9 mouse cellular contexts compared by ENCODE assay signal in the genomic region with DNA sequence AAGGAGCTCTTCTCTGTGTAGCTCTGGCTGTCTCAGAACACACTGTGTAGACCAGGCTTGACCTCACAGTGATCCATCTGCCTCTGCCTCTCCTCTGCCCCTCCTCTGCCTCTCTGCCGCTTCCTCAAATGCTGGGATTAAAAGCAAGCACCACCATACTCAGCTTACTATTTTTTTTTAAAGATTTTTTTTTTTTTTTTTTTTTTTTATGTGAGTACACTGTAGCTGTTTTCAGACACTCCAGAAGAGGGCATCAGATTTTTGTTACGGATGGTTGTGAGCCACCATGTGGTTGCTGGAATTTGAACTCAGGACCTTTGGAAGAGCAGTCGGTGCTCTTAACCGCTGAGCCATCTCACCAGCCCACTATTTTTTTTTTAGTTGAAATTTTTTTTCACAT. TPM values are rescaled to one million over a fixed set of nuclear protein-coding genes. Genes with fewer than 3 reads are reported as not detected.
A peak's percentile ranks its signal among the peaks of the same experiment; 100 is the strongest.
DNase-seq lines count a peak whose midpoint lies in the region; ATAC-seq and TF ChIP-seq lines count a peak whose summit lies in the region.
"Not testable (repeated sequence)": the region's sequence is repeated elsewhere in the genome, so short reads cannot be mapped to it uniquely, and the experiment has no call there.
"Had no signal": no experiment of that assay in that cellular context is flagged by ENCODE, and none has a peak within 500 bp of the region (broad histone marks: within the 10 kb centered on the region; RNA-seq: fewer than 3 reads in every experiment).

No protein-coding gene starts in this region.

- intact Hi-C loops in left cerebral cortex, adult 2 months (cut with DNase I), result loop anchor here (5.0 kb wide), 1 partner anchor 127 kb away; no protein-coding TSS in a partner anchor

- H3K4me3 ChIP-seq in CH12.LX (replicated peaks in 1 of 3; ENCODE audit: low read depth in 2 of 3, low read length in 2 of 3, poor library complexity in 1 of 3); MEL (ENCODE audit: control insufficient read depth in 1 of 2, insufficient read depth in 1 of 2, low read depth in 2 of 2, low read length in 2 of 2); left cerebral cortex, adult 2 months: not testable (repeated sequence)

- not testable (repeated sequence) for TF ChIP-seq RAD21 in CH12.LX (IDR thresholded peaks at IDR 0.05; ENCODE audit: low read depth, low read length); MEL (IDR thresholded peaks at IDR 0.05; ENCODE audit: low read depth, low read length)

- H3K9ac ChIP-seq in CH12.LX (ENCODE audit: insufficient read depth, low read depth); MEL (ENCODE audit: control insufficient read depth, low read depth, low read length, poor library complexity, severe bottlenecking): not testable (repeated sequence)

- peaks cover 0 to 22% of the 10 kb centered on the region in 2 experiments for H3K36me3 ChIP-seq in CH12.LX (replicated peaks in 1 of 2; ENCODE audit: control insufficient read depth in 1 of 2, insufficient read depth in 1 of 2, low read length in 1 of 2)
- H3K36me3 ChIP-seq in MEL (ENCODE audit: control insufficient read depth in 1 of 2, insufficient read depth in 2 of 2, low read length in 2 of 2), result peaks cover 0 to 12% of the 10 kb centered on the region in 2 experiments; a peak in 2 of 4 replicates

- peaks cover 11 to 48% of the 10 kb centered on the region in 2 experiments for H3K4me1 ChIP-seq in CH12.LX (ENCODE audit: control insufficient read depth in 1 of 2, insufficient read depth in 2 of 2)
- H3K4me1 ChIP-seq in MEL (ENCODE audit: control insufficient read depth in 1 of 2, insufficient read depth in 2 of 2, low read length in 2 of 2), result peaks cover 5 to 10% of the 10 kb centered on the region in 2 experiments

- not testable (repeated sequence) for TF ChIP-seq EP300 in CH12.LX (IDR thresholded peaks at IDR 0.05; ENCODE audit: low read length); MEL (IDR thresholded peaks at IDR 0.05; ENCODE audit: low read depth in 1 of 2, low read length in 2 of 2)

- H3K27ac ChIP-seq in CH12.LX (ENCODE audit: insufficient read depth, low read depth); MEL (ENCODE audit: control insufficient read depth, low read depth, low read length); left cerebral cortex, adult 2 months: not testable (repeated sequence)

- peak; percentile 28 for ATAC-seq in granulocyte monocyte progenitor cell, adult 5-6 weeks (replicated peaks; ENCODE audit: poor library complexity, severe bottlenecking)
- ATAC-seq in megakaryocyte progenitor cell, adult 5-6 weeks (replicated peaks; ENCODE audit: poor library complexity), result 0 out of 2 replicates have a peak, but pooled peaks have one; percentile 26

- H3K27me3 ChIP-seq in CH12.LX (replicated peaks); MEL (ENCODE audit: control insufficient read depth in 1 of 2, insufficient read depth in 2 of 2, low read length in 2 of 2): not testable (repeated sequence)

- TF ChIP-seq CTCF in CH12.LX (conservative IDR thresholded peaks at IDR 0.05 in 1 of 2, IDR thresholded peaks at IDR 0.05 in 1 of 2; ENCODE audit: low read depth in 2 of 2, low read length in 2 of 2); MEL (IDR thresholded peaks at IDR 0.05 in 2 of 3, conservative IDR thresholded peaks at IDR 0.05 in 1 of 3; ENCODE audit: control insufficient read depth in 1 of 3, insufficient read depth in 1 of 3, low read depth in 2 of 3, low read length in 3 of 3, poor library complexity in 1 of 3, severe bottlenecking in 1 of 3): not testable (repeated sequence)
- peak; percentile 19 for TF ChIP-seq CTCF in left cerebral cortex, adult 2 months (IDR thresholded peaks at IDR 0.05)

- not testable (repeated sequence) for H3K9me3 ChIP-seq in CH12.LX (replicated peaks; ENCODE audit: low read length); MEL (replicated peaks; ENCODE audit: insufficient read depth, low read length)

- in situ Hi-C loops in CH12.LX (cut with MboI; ENCODE audit: low pct_ligation_motif_present, low pct_unique_long_range_greater_than_20kb, low sequenced_read_pairs), result not testable (repeated sequence)

- not testable (repeated sequence) for H3K79me2 ChIP-seq in CH12.LX (replicated peaks; ENCODE audit: control insufficient read depth, extremely low read depth, insufficient read depth, poor library complexity, severe bottlenecking); MEL (ENCODE audit: control insufficient read depth, insufficient read depth, low read length, poor library complexity)

- dilution Hi-C loops in CH12.LX (cut with MboI; ENCODE audit: extremely low pct_ligation_motif_present, extremely low pct_unique_long_range_greater_than_20kb, low sequenced_read_pairs), result not testable (repeated sequence)

- DNase-seq in CH12.LX (ENCODE audit: extremely low read depth); MEL (ENCODE audit: low read depth, low spot score); left cerebral cortex, adult 2 months (ENCODE audit: extremely low spot score in 1 of 2, low spot score in 2 of 2): not testable (repeated sequence)

- not testable (repeated sequence) for H3K4me2 ChIP-seq in CH12.LX (ENCODE audit: insufficient read depth, low read depth, poor library complexity, severe bottlenecking)

- TF ChIP-seq POLR2A in CH12.LX (IDR thresholded peaks at IDR 0.05; ENCODE audit: low read depth, low read length); MEL (IDR thresholded peaks at IDR 0.05; ENCODE audit: control insufficient read depth in 1 of 2, insufficient read depth in 1 of 2, low read depth in 1 of 2, low read length in 2 of 2, poor library complexity in 1 of 2): not testable (repeated sequence)

TF ChIP-seq in CH12.LX, 34 proteins besides CTCF, POLR2A, EP300 and RAD21:
- TF ChIP-seq ZNF384 (IDR thresholded peaks at IDR 0.05; ENCODE audit: low read depth, low read length), result peak; percentile 60; the same call in 1 of the 2 replicates

TF ChIP-seq in MEL, 35 proteins besides CTCF, POLR2A, EP300 and RAD21:
- 0 out of 2 replicates have a peak, but pooled peaks have one; percentile 25 for TF ChIP-seq MYC (IDR thresholded peaks at IDR 0.05; ENCODE audit: low read depth, low read length)
- peak; percentile 85 for TF ChIP-seq ZNF384 (IDR thresholded peaks at IDR 0.05; ENCODE audit: low read depth, low read length)
TF ChIP-seq in MEL: peak in this region for 2; not testable (repeated sequence) for 33.

RNA-seq across cellular contexts. Expression of gene Zmat5, which starts 5.7 kb away (rescaled TPM):
- total RNA-seq in CH12.LX (2012; rRNA removed), result 74.8 and 75.2 TPM in 2 replicates
- total RNA-seq in CH12.LX (2014; rRNA removed), result 27.9 and 35.9 TPM in 2 replicates
- 41.8 and 51.4 TPM in 2 replicates for polyA plus RNA-seq in CH12.LX (2012; ENCODE audit: insufficient read length, low read depth)
- total RNA-seq in MEL (2012; rRNA removed), result 39.3 and 40.1 TPM in 2 replicates
- 10 to 100 TPM in 1 of 2 experiments, not detected in 1; 36.9 TPM for polyA plus RNA-seq in MEL (2012; ENCODE audit: insufficient read depth in 1 of 2, insufficient read length in 2 of 2, low read depth in 1 of 2, low replicate concordance in 2 of 2, missing spikeins in 1 of 2)
- 28.1 and 50.8 TPM in 2 replicates for total RNA-seq in granulocyte monocyte progenitor cell, adult 5-6 weeks (2014; fragmentation: Nextera tagmentation)
- total RNA-seq in granulocyte monocyte progenitor cell, adult 5-6 weeks (2017), result 6.9 and 19.7 TPM in 2 replicates
- total RNA-seq in left cerebral cortex, adult 2 months (2021), result 10 to 100 TPM; 31.1 to 33.9 TPM
- 38.8 and 40.6 TPM in 2 replicates for total RNA-seq in megakaryocyte progenitor cell, adult 5-6 weeks (2015)
- total RNA-seq in megakaryocyte progenitor cell, adult 5-6 weeks (2017), result 8.2 and 10.8 TPM in 2 replicates

RNA-seq across cellular contexts. Expression of gene Uqcr10, which starts 6.0 kb away (rescaled TPM):
- 1,522 and 1,539 TPM in 2 replicates for total RNA-seq in CH12.LX (2012; rRNA removed)
- 905 and 1,007 TPM in 2 replicates for total RNA-seq in CH12.LX (2014; rRNA removed)
- 740 and 776 TPM in 2 replicates for polyA plus RNA-seq in CH12.LX (2012; ENCODE audit: insufficient read length, low read depth)
- 1,416 and 1,438 TPM in 2 replicates for total RNA-seq in MEL (2012; rRNA removed)
- polyA plus RNA-seq in MEL (2012; ENCODE audit: insufficient read depth in 1 of 2, insufficient read length in 2 of 2, low read depth in 1 of 2, low replicate concordance in 2 of 2, missing spikeins in 1 of 2), result 100 to 1,000 TPM in 1 of 2 experiments, not detected in 1; 598 TPM
- total RNA-seq in granulocyte monocyte progenitor cell, adult 5-6 weeks (2014; fragmentation: Nextera tagmentation), result 357 and 416 TPM in 2 replicates
- 189 and 204 TPM in 2 replicates for total RNA-seq in granulocyte monocyte progenitor cell, adult 5-6 weeks (2017)
- 100 to 1,000 TPM; 362 to 374 TPM for total RNA-seq in left cerebral cortex, adult 2 months (2021)
- total RNA-seq in megakaryocyte progenitor cell, adult 5-6 weeks (2015), result 195 and 210 TPM in 2 replicates
- 126 and 138 TPM in 2 replicates for total RNA-seq in megakaryocyte progenitor cell, adult 5-6 weeks (2017)

RNA-seq across cellular contexts. Expression of gene Cabp7, which starts 36.4 kb away (rescaled TPM):
- total RNA-seq in CH12.LX (2012; rRNA removed) (0.50 and 0.51 TPM in 2 replicates), CH12.LX (2014; rRNA removed) (not detected in 2 replicates), MEL (2012; rRNA removed) (0.23 TPM in 2 replicates)
- polyA plus RNA-seq in CH12.LX (2012; ENCODE audit: insufficient read length, low read depth) (not detected in 2 replicates), MEL (2012; ENCODE audit: insufficient read depth in 1 of 2, insufficient read length in 2 of 2, low read depth in 1 of 2, low replicate concordance in 2 of 2, missing spikeins in 1 of 2) (not detected)
- not detected in 2 replicates for total RNA-seq in granulocyte monocyte progenitor cell, adult 5-6 weeks (2014; fragmentation: Nextera tagmentation)
- total RNA-seq in granulocyte monocyte progenitor cell, adult 5-6 weeks (2017), result not detected in 2 replicates
- 10 to 100 TPM; 15.6 to 22.7 TPM for total RNA-seq in left cerebral cortex, adult 2 months (2021)
- not detected in 2 replicates for total RNA-seq in megakaryocyte progenitor cell, adult 5-6 weeks (2015)
- not detected in 2 replicates for total RNA-seq in megakaryocyte progenitor cell, adult 5-6 weeks (2017)
- total RNA-seq: adrenal gland, postnatal 25 days; common myeloid progenitor, adult 5-6 weeks; G1E had no signal
- polyA plus RNA-seq: erythroblast, embryonic 14.5 days; G1E had no signal

Comparison
In these comparisons a context has a peak if more than half of its experiments do, and no peak if none do; other contexts are left out.
1. RNA of gene Cabp7, which starts 36.4 kb away (total RNA-seq): 15.6 to 22.7 TPM in left cerebral cortex, adult 2 months; 0.50 to 0.51 TPM in CH12.LX, 0.23 TPM in MEL, not detected in granulocyte monocyte progenitor cell, adult 5-6 weeks and not detected in megakaryocyte progenitor cell, adult 5-6 weeks; every median in the first group is over 10 times any median in the second.